Mouse (Mus musculus): ENCODE results near the gene Gda. TPM values are rescaled to one million over a fixed set of nuclear protein-coding genes. Genes with fewer than 3 reads are reported as not detected.

The Gda gene
- total RNA-seq, 1 experiment = 0.13 TPM

GRCm38 (mm10) chr19:21504716-21505115 lies 31.5 kb upstream of the Gda start:
- in situ Hi-C loops (cut with MboI; ENCODE audit: low sequenced_read_pairs in 2 of 2, unreplicated experiment in 2 of 2) = no loop called here
- TF ChIP-seq HCFC1 (IDR thresholded peaks at IDR 0.05; ENCODE audit: borderline replicate concordance, insufficient read depth, low read length) = no peak
- no peak for TF ChIP-seq ZC3H11A (IDR thresholded peaks at IDR 0.05; ENCODE audit: borderline replicate concordance, low read depth, low read length)
- TF ChIP-seq CHD2 (IDR thresholded peaks at IDR 0.05; ENCODE audit: low read depth, low read length) = no peak
- TF ChIP-seq ZNF384 (IDR thresholded peaks at IDR 0.05; ENCODE audit: low read depth, low read length) = no peak
- no peak for TF ChIP-seq MAFK (IDR thresholded peaks at IDR 0.05; ENCODE audit: insufficient read depth, low read depth, low read length)

GRCm38 (mm10) chr19:21499394-21499983 lies 26.2 kb upstream of the Gda start:
- no peak for TF ChIP-seq CHD2 (IDR thresholded peaks at IDR 0.05; ENCODE audit: low read depth, low read length)
- TF ChIP-seq ZNF384 (IDR thresholded peaks at IDR 0.05; ENCODE audit: low read depth, low read length) = no peak
- no peak for TF ChIP-seq HCFC1 (IDR thresholded peaks at IDR 0.05; ENCODE audit: borderline replicate concordance, insufficient read depth, low read length)
- TF ChIP-seq MAFK (IDR thresholded peaks at IDR 0.05; ENCODE audit: insufficient read depth, low read depth, low read length) = no peak
- TF ChIP-seq ZC3H11A (IDR thresholded peaks at IDR 0.05; ENCODE audit: borderline replicate concordance, low read depth, low read length) = no peak

More at GRCm38 (mm10) chr19:21504716-21505115, 31.5 kb upstream of the Gda start:
- Histone ChIP-seq H3K9ac (ENCODE audit: insufficient read depth, low read depth, low read length, poor library complexity, severe bottlenecking) (no peak overlapping the region), H3K4me3 (ENCODE audit: insufficient read depth in 1 of 2, low read depth in 1 of 2, low read length in 2 of 2, poor library complexity in 1 of 2, severe bottlenecking in 1 of 2) (no peak overlapping the region), H3K9me3 (ENCODE audit: control insufficient read depth, insufficient read depth, low read depth, low read length) (no peaks in the 10 kb centered on the region), H3K27ac (ENCODE audit: insufficient read depth, low read depth, low read length, poor library complexity, severe bottlenecking) (no peak overlapping the region), H3K4me1 (ENCODE audit: control insufficient read depth in 2 of 2, insufficient read depth in 2 of 2, low read length in 2 of 2, poor library complexity in 1 of 2) (no peaks in the 10 kb centered on the region), H3K36me3 (ENCODE audit: control insufficient read depth, insufficient read depth, low read length, poor library complexity, severe bottlenecking) (no peaks in the 10 kb centered on the region)
- no peak for DNase-seq (ENCODE audit: low read depth, low spot score)

GRCm38 (mm10) chr19:21495817-21496216 lies 22.6 kb upstream of the Gda start:
- no peak for TF ChIP-seq HCFC1 (IDR thresholded peaks at IDR 0.05; ENCODE audit: borderline replicate concordance, insufficient read depth, low read length)
- TF ChIP-seq ZNF384 (IDR thresholded peaks at IDR 0.05; ENCODE audit: low read depth, low read length) = no peak
- no peak for TF ChIP-seq CHD2 (IDR thresholded peaks at IDR 0.05; ENCODE audit: low read depth, low read length)
- no peak for TF ChIP-seq MAFK (IDR thresholded peaks at IDR 0.05; ENCODE audit: insufficient read depth, low read depth, low read length)
- TF ChIP-seq ZC3H11A (IDR thresholded peaks at IDR 0.05; ENCODE audit: borderline replicate concordance, low read depth, low read length) = no peak
- DNase-seq (ENCODE audit: low read depth, low spot score) = no peak
- in situ Hi-C loops (cut with MboI; ENCODE audit: low sequenced_read_pairs in 2 of 2, unreplicated experiment in 2 of 2) = no loop called here

More at GRCm38 (mm10) chr19:21499394-21499983, 26.2 kb upstream of the Gda start:
- Histone ChIP-seq H3K4me3 (ENCODE audit: insufficient read depth in 1 of 2, low read depth in 1 of 2, low read length in 2 of 2, poor library complexity in 1 of 2, severe bottlenecking in 1 of 2) (no peak overlapping the region), H3K4me1 (ENCODE audit: control insufficient read depth in 2 of 2, insufficient read depth in 2 of 2, low read length in 2 of 2, poor library complexity in 1 of 2) (no peaks in the 10 kb centered on the region), H3K9me3 (ENCODE audit: control insufficient read depth, insufficient read depth, low read depth, low read length) (no peaks in the 10 kb centered on the region), H3K27ac (ENCODE audit: insufficient read depth, low read depth, low read length, poor library complexity, severe bottlenecking) (no peak overlapping the region), H3K9ac (ENCODE audit: insufficient read depth, low read depth, low read length, poor library complexity, severe bottlenecking) (no peak overlapping the region), H3K36me3 (ENCODE audit: control insufficient read depth, insufficient read depth, low read length, poor library complexity, severe bottlenecking) (no peaks in the 10 kb centered on the region)
- DNase-seq (ENCODE audit: low read depth, low spot score) = no peak
- in situ Hi-C loops (cut with MboI; ENCODE audit: low sequenced_read_pairs in 2 of 2, unreplicated experiment in 2 of 2) = no loop called here

GRCm38 (mm10) chr19:21493807-21494521 lies 20.7 kb upstream of the Gda start:
- Histone ChIP-seq H3K36me3 (ENCODE audit: control insufficient read depth, insufficient read depth, low read length, poor library complexity, severe bottlenecking) (no peaks in the 10 kb centered on the region), H3K4me3 (ENCODE audit: insufficient read depth in 1 of 2, low read depth in 1 of 2, low read length in 2 of 2, poor library complexity in 1 of 2, severe bottlenecking in 1 of 2) (no peak overlapping the region), H3K27ac (ENCODE audit: insufficient read depth, low read depth, low read length, poor library complexity, severe bottlenecking) (no peak overlapping the region), H3K4me1 (ENCODE audit: control insufficient read depth in 2 of 2, insufficient read depth in 2 of 2, low read length in 2 of 2, poor library complexity in 1 of 2) (no peaks in the 10 kb centered on the region), H3K9me3 (ENCODE audit: control insufficient read depth, insufficient read depth, low read depth, low read length) (no peaks in the 10 kb centered on the region), H3K9ac (ENCODE audit: insufficient read depth, low read depth, low read length, poor library complexity, severe bottlenecking) (no peak overlapping the region)
- in situ Hi-C loops (cut with MboI; ENCODE audit: low sequenced_read_pairs in 2 of 2, unreplicated experiment in 2 of 2) = no loop called here
- DNase-seq (ENCODE audit: low read depth, low spot score) = no peak
- no peak for TF ChIP-seq MAFK (IDR thresholded peaks at IDR 0.05; ENCODE audit: insufficient read depth, low read depth, low read length)
- no peak for TF ChIP-seq HCFC1 (IDR thresholded peaks at IDR 0.05; ENCODE audit: borderline replicate concordance, insufficient read depth, low read length)
- no peak for TF ChIP-seq ZNF384 (IDR thresholded peaks at IDR 0.05; ENCODE audit: low read depth, low read length)

More at GRCm38 (mm10) chr19:21495817-21496216, 22.6 kb upstream of the Gda start:
- Histone ChIP-seq H3K4me1 (ENCODE audit: control insufficient read depth in 2 of 2, insufficient read depth in 2 of 2, low read length in 2 of 2, poor library complexity in 1 of 2) (no peaks in the 10 kb centered on the region), H3K4me3 (ENCODE audit: insufficient read depth in 1 of 2, low read depth in 1 of 2, low read length in 2 of 2, poor library complexity in 1 of 2, severe bottlenecking in 1 of 2) (no peak overlapping the region), H3K9ac (ENCODE audit: insufficient read depth, low read depth, low read length, poor library complexity, severe bottlenecking) (no peak overlapping the region), H3K27ac (ENCODE audit: insufficient read depth, low read depth, low read length, poor library complexity, severe bottlenecking) (no peak overlapping the region), H3K36me3 (ENCODE audit: control insufficient read depth, insufficient read depth, low read length, poor library complexity, severe bottlenecking) (no peaks in the 10 kb centered on the region), H3K9me3 (ENCODE audit: control insufficient read depth, insufficient read depth, low read depth, low read length) (no peaks in the 10 kb centered on the region)

Measured in ES-E14 (cell line).